Mouse (Mus musculus): ENCODE results near the gene Cct3. TPM values are rescaled to one million over a fixed set of nuclear protein-coding genes. Genes with fewer than 3 reads are reported as not detected.

Cct3 gene
- 584 and 609 TPM in 2 replicates for polyA plus RNA-seq (2011; ENCODE audit: insufficient read depth, insufficient read length, low read depth, missing spikeins)

DNA sequence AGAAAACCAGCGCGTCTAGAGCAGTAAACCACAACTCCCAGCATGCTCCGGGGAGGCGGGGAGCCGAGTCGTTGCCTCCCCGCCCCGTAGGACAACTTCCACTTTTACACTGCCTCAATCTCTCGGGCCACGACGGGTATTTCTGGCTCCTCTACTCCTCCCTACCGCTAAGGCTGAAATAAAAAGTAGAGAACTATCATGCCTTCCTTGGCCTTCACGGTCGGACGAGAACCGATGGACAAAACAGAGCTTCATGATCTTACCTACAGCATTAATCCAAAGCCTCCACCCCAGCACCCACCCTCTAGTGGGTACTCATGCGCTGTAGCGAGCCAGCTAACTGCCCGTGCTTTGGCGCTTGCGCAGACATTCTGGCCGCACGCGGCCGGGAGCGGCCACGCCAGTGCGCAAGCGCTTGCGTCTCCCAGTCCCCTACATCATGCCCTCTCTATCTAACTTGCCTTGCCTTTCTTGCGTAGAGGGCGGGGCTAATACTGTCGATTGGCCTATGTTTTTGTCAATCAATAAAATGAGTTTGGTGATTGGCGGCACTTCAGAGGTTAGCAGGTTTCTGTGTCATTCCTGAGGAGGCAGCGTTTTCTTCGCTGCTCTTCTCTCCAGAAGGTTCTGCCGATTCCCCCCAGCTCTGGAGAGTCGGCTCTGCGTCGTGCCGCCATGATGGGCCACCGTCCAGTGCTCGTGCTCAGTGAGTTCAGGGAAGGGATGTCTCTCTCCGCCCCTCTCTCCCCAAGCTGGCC lies at the start of gene Cct3, which contains the start of gene Tsacc:
Gene Cct3, plus strand, starts transcription at position 556 of the 758 bp plus-strand sequence.
Gene Tsacc, minus strand, starts transcription at position 439 of the 758 bp plus-strand sequence.
- Histone ChIP-seq H3K4me3 (ENCODE audit: low read depth, low read length) (peak within 1 kb of the TSS; percentile 94), H3K36me3 (ENCODE audit: control insufficient read depth, insufficient read depth, low read length, poor library complexity, severe bottlenecking) (peaks cover 35% of the 10 kb centered on the region), H3K9me3 (replicated peaks; ENCODE audit: control insufficient read depth, insufficient read depth, low read length, poor library complexity, severe bottlenecking) (no peaks in the 10 kb centered on the region), H3K9ac (ENCODE audit: low read depth, poor library complexity, severe bottlenecking) (peak within 1 kb of the TSS; percentile 84), H3K27ac (ENCODE audit: insufficient read depth, low read length) (peak within 1 kb of the TSS; percentile 70), H3K27me3 (ENCODE audit: control insufficient read depth, insufficient read depth, low read length, poor library complexity, severe bottlenecking) (no peaks in the 10 kb centered on the region), H3K4me1 (ENCODE audit: control insufficient read depth, insufficient read depth, low read length) (no peaks in the 10 kb centered on the region)
- TF ChIP-seq CTCF (IDR thresholded peaks at IDR 0.05; ENCODE audit: low read depth, low read length) = no peak
- peak; percentile 71 for TF ChIP-seq POLR2A (IDR thresholded peaks at IDR 0.05; ENCODE audit: insufficient read depth, low read length)
- 0 out of 2 replicates have a peak, but pooled peaks have one; percentile 29 for TF ChIP-seq EP300 (IDR thresholded peaks at IDR 0.05; ENCODE audit: insufficient read depth, low read depth, low read length)

DNA sequence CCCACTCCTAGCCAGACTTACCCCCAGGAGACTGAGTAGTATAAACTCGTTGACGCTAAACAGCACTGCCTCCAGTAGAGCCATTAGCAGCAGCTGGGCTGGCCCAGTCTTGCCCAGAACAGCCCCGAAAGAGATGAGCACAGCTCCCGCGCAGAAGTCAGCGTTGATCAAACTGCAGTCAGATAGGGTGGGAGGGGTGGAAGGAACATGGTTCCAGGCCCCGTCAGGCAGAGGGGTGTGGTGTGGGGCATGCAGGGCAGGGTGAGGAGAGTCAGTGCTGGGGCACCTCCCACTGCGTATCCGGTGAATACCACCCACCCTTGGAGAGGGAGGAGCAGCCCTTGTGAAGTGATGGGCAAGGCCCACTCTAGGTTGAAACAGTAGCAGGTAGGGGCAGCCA lies 49.2 kb upstream of the Cct3 start:
- Histone ChIP-seq H3K27me3 (ENCODE audit: control insufficient read depth, insufficient read depth, low read length, poor library complexity, severe bottlenecking) (no peaks in the 10 kb centered on the region), H3K36me3 (ENCODE audit: control insufficient read depth, insufficient read depth, low read length, poor library complexity, severe bottlenecking) (no peaks in the 10 kb centered on the region), H3K9ac (ENCODE audit: low read depth, poor library complexity, severe bottlenecking) (0 out of 2 replicates have a peak overlapping the region, but pooled peaks have one; percentile 5), H3K9me3 (replicated peaks; ENCODE audit: control insufficient read depth, insufficient read depth, low read length, poor library complexity, severe bottlenecking) (no peaks in the 10 kb centered on the region), H3K4me3 (ENCODE audit: low read depth, low read length) (peak overlapping the region; percentile 7; the same call in 1 of the 2 replicates), H3K4me1 (ENCODE audit: control insufficient read depth, insufficient read depth, low read length) (no peaks in the 10 kb centered on the region), H3K27ac (ENCODE audit: insufficient read depth, low read length) (no peak overlapping the region)
- TF ChIP-seq POLR2A (IDR thresholded peaks at IDR 0.05; ENCODE audit: insufficient read depth, low read length) (no peak), EP300 (IDR thresholded peaks at IDR 0.05; ENCODE audit: insufficient read depth, low read depth, low read length) (no peak), CTCF (IDR thresholded peaks at IDR 0.05; ENCODE audit: low read depth, low read length) (no peak)

DNA sequence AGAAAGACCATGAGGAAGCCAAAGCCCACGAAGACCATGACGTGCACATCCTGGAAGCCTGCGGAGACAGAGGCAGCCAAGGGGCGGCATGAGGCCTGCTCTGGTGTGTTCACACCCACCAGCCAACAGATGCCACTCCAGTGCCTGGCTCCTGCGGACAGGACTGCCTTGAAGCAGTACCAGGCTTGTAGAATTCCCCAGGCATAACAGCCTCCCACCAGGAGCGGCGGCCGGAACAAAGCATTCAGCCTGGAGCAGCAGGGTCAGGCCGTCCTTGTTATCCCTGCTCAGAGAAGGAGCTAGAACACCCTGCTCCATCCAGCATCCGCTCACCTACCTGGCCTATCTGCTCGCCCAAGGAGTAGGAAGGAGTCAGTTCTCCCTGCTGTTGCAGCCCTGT lies 48.5 kb upstream of the Cct3 start:
- H3K27ac ChIP-seq (ENCODE audit: insufficient read depth, low read length) = no peak overlapping the region
- H3K9ac ChIP-seq (ENCODE audit: low read depth, poor library complexity, severe bottlenecking) = no peak overlapping the region
- H3K4me1 ChIP-seq (ENCODE audit: control insufficient read depth, insufficient read depth, low read length) = no peaks in the 10 kb centered on the region
- H3K9me3 ChIP-seq (replicated peaks; ENCODE audit: control insufficient read depth, insufficient read depth, low read length, poor library complexity, severe bottlenecking) = no peaks in the 10 kb centered on the region
- H3K27me3 ChIP-seq (ENCODE audit: control insufficient read depth, insufficient read depth, low read length, poor library complexity, severe bottlenecking) = no peaks in the 10 kb centered on the region
- no peak overlapping the region for H3K4me3 ChIP-seq (ENCODE audit: low read depth, low read length)
- no peaks in the 10 kb centered on the region for H3K36me3 ChIP-seq (ENCODE audit: control insufficient read depth, insufficient read depth, low read length, poor library complexity, severe bottlenecking)
- TF ChIP-seq CTCF (IDR thresholded peaks at IDR 0.05; ENCODE audit: low read depth, low read length) = no peak
- TF ChIP-seq EP300 (IDR thresholded peaks at IDR 0.05; ENCODE audit: insufficient read depth, low read depth, low read length) = no peak
- TF ChIP-seq POLR2A (IDR thresholded peaks at IDR 0.05; ENCODE audit: insufficient read depth, low read length) = no peak

GRCm38 (mm10) chr3:88252739-88253138 lies 44.2 kb upstream of the Cct3 start:
- Histone ChIP-seq H3K4me3 (ENCODE audit: low read depth, low read length) (no peak overlapping the region), H3K9ac (ENCODE audit: low read depth, poor library complexity, severe bottlenecking) (no peak overlapping the region), H3K27ac (ENCODE audit: insufficient read depth, low read length) (no peak overlapping the region), H3K36me3 (ENCODE audit: control insufficient read depth, insufficient read depth, low read length, poor library complexity, severe bottlenecking) (no peaks in the 10 kb centered on the region), H3K4me1 (ENCODE audit: control insufficient read depth, insufficient read depth, low read length) (no peaks in the 10 kb centered on the region), H3K27me3 (ENCODE audit: control insufficient read depth, insufficient read depth, low read length, poor library complexity, severe bottlenecking) (no peaks in the 10 kb centered on the region), H3K9me3 (replicated peaks; ENCODE audit: control insufficient read depth, insufficient read depth, low read length, poor library complexity, severe bottlenecking) (no peaks in the 10 kb centered on the region)
- no peak for TF ChIP-seq CTCF (IDR thresholded peaks at IDR 0.05; ENCODE audit: low read depth, low read length)
- TF ChIP-seq EP300 (IDR thresholded peaks at IDR 0.05; ENCODE audit: insufficient read depth, low read depth, low read length) = no peak
- TF ChIP-seq POLR2A (IDR thresholded peaks at IDR 0.05; ENCODE audit: insufficient read depth, low read length) = no peak

- no peak for TF ChIP-seq CTCF (IDR thresholded peaks at IDR 0.05; ENCODE audit: low read depth, low read length)
- no peak for TF ChIP-seq POLR2A (IDR thresholded peaks at IDR 0.05; ENCODE audit: insufficient read depth, low read length)
- no peak for TF ChIP-seq EP300 (IDR thresholded peaks at IDR 0.05; ENCODE audit: insufficient read depth, low read depth, low read length)
- Histone ChIP-seq H3K4me3 (ENCODE audit: low read depth, low read length) (peak within 1 kb of the TSS; percentile 76), H3K27me3 (ENCODE audit: control insufficient read depth, insufficient read depth, low read length, poor library complexity, severe bottlenecking) (no peaks in the 10 kb centered on the region), H3K4me1 (ENCODE audit: control insufficient read depth, insufficient read depth, low read length) (no peaks in the 10 kb centered on the region), H3K36me3 (ENCODE audit: control insufficient read depth, insufficient read depth, low read length, poor library complexity, severe bottlenecking) (no peaks in the 10 kb centered on the region), H3K9me3 (replicated peaks; ENCODE audit: control insufficient read depth, insufficient read depth, low read length, poor library complexity, severe bottlenecking) (no peaks in the 10 kb centered on the region), H3K9ac (ENCODE audit: low read depth, poor library complexity, severe bottlenecking) (peak within 1 kb of the TSS; percentile 27), H3K27ac (ENCODE audit: insufficient read depth, low read length) (no peak within 1 kb of the TSS)
Measured at GRCm38 (mm10) chr3:88254268-88254926, 42.5 kb upstream of the Cct3 start, which contains the start of gene Rhbg. TSS of gene Rhbg (minus strand) at chr3:88254709.
